Mouse (Mus musculus) liver, adult (tissue): ENCODE results near the gene Senp2.

Experiments used
- GATA4 ChIP-seq: IDR thresholded peaks from 2 replicates; pipeline ENCODE4 v1.6.1; 2014; ENCODE audit warnings: mild to moderate bottlenecking, low read length; ENCODE audit not compliant: insufficient replicate concordance

Senp2 gene

DNA sequence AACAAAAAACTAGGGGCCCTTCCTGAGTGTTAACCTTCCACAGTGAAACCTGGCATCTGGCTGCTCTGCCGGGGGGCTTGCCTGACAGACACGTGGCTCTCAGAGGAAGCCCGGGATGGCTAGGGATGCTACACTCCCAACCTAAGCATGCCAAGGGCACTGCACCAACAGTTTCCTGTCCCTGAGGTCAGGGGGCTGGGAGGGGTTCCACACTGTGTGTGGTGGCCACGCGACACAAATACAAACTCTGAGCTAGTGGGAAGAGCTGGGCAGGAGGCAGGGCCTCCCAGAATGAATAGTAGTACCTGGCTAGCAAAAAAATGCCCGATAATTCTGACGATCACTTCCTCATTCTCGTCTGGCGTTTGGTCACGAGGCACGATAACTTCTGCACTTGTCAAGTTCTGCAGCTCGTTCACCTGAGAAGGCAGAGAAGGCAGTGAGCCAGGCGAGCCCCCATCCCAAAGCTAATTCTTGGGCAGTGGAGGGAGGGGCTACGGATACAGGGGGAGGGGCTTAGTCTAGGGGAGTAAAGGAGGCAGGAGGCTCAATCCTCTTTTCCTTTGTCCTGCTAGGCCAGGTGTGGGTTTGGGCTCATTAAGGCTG is 52.4 kb downstream of the Senp2 start:
- TF ChIP-seq GATA4, result no peak

DNA sequence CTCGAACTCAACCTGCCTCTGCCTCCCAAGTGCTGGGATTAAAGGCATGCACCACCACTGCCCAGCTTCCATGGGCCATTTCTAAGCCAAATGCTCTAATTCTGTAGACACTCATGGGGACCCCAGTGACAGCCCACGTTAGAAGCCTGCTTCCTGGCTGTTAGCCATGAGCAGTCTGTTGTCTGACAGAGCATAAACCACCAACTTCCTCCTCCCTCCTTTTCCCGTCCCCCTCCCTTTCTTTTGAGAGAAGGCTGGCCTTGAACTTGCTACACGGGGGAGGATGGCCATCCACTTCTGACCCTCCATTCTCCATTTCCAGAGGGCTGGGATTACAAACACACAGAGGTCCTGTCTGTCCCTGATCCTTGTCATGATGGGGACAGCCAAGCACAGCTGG is 53.0 kb downstream of the Senp2 start:
- no peak for TF ChIP-seq GATA4

DNA sequence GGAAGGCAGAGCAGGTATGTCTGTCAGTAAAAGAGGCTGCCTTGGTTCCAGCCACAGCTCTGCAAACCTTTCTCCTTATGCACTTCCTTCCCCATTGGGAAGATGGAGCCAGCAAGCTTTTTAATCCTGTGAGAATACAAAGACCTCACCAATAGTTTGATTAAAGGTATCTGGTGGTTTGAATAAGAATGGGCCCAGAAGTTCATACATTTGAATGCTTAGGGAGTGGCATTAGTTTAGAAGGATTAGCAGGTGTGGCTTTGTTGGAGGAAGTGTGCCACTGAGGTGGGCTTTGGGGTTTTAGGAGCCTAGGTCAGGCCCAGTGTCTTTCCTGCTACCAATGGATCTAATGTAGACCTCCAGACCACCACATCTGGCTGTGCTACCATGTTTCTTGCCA is 56.3 kb downstream of the Senp2 start:
- TF ChIP-seq GATA4, result no peak

DNA sequence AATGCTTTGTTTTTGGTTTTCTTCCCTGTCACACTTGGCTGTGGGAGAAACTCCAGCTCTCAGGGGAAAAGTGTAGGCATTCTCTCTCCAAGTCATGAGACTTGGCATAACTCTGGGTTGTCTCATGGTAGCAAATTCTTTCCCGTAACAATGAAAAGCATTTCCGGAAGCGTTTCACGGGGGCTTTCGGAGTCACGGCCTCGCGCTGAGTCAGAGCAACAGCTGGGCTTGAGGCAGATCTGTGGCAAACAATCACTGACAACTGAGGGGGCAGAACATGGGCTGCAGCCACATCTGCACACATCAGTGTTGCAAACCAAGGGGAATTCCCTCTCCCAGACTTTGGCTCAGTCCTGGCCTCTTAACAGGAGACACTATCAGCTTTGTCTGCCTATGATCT is 58.1 kb downstream of the Senp2 start:
- TF ChIP-seq GATA4, result no peak

DNA sequence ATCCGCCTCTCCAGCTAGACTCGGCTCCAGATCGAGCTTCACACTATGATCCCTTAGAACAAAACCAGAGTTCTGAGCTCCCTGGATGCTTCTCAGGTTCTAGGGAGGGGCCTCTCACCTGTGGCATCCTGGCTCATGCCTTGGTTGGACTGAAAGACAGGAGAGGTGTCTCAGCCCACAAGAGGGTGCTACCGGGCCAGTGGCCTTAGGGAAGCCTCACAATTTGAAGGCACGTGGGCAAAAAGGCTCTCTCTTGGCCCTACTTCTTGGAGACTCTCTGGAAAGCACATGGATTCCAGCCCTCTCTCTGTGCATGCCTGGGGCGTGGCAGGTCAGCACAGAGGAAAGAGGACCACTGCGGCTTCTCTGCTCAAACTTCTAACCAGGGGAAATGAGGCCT is 62.1 kb downstream of the Senp2 start:
- TF ChIP-seq GATA4, result no peak

DNA sequence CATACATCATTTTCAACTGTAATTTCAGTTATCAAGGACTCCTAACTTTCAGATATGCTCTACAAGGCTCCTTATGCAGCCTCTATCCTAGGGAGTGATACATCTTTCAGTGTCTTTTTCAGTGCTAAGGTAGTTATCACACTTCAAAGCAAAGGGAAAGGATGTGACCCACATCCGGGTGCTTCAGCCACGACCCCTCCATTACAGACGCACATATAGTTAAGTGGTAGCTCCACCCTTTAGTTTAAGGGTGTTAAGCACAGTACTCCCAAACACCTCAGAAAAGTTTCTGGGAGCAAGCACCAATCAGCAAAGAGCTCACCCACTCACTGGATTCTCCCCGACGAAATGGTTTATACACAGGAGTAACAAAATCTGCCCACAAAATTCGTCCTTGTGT is 65.8 kb downstream of the Senp2 start:
- TF ChIP-seq GATA4, result no peak

DNA sequence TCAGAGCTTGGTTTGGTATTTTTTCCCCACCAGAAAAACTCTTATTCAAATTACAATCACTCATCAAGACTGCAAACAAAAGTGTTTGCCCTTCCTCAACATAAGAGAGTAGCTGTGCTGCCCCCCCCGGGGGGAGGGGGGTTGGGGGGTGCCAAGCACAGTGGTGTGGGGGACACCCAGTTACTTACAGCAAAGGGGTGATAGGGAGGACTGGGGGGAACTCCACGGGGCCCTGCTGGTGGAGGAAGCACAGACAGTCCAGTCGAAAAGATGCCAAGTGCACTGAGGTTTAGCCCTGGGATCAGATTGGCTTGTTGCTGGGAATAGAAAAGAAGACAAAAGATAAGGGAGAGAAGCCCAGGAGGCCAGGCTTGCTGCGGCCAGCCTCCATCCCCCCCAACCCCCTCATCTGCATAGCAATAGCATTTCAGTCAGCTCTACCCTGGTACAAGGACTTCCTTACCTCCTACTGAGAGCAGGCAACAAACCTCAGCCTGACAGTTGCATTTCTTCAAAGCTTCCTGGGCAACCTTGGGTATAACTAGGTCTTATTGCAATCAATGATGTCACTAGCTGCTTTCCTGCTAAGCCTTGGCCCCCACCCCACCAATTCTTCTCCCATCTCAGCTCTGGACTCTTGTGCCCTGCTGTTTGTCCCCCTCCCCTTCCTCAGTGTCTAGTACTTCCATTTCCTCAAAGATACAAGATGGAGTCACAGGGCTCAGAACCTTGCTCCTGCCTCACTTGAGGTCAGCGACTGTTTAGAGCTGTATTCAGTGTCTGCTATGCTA is 66.7 kb downstream of the Senp2 start:
- no peak for TF ChIP-seq GATA4

DNA sequence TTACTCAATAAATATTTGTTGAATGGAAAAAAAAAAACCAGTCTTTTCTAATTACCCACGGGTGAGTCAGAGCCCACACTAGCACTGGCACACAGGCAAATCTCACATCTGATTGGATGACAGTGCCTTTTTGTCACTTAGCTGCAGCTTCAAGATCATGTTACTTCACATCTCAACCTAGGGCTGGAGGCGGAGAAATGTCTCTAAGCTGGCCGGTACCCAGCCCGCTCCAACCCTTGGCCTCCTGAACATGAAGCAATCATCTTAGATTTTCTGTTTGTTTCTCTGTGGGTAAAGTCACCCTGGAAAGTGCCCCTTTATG is 67.3 kb downstream of the Senp2 start:
- TF ChIP-seq GATA4, result no peak

DNA sequence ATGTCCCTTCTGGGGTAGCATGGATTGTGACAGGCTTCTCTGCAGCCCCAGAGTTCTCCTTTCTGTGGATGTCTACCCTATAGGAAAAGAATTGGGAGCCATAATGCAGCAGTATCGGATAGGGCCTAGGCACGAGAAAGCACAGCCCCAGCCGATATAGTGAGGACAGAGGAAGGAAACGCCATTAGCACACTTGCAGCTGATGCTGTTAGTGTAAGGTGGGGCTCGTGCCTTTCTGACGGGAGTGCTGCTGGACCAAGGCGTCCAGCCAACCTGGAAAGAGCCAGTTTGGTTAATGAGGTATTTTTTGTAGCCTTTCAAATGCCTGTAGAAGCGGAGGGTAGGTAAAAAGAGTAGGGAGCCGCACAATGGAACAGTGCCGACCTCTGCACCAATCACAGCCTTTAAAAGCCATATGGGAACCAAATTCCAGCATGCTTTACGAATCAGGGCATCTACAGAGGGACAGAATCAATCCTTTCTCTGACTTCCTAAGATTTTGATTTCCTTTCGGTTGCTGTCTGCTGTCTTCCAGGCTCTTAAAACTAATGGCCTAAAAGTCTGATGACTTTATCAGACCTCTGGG is 70.9 kb downstream of the Senp2 start:
- no peak for TF ChIP-seq GATA4

DNA sequence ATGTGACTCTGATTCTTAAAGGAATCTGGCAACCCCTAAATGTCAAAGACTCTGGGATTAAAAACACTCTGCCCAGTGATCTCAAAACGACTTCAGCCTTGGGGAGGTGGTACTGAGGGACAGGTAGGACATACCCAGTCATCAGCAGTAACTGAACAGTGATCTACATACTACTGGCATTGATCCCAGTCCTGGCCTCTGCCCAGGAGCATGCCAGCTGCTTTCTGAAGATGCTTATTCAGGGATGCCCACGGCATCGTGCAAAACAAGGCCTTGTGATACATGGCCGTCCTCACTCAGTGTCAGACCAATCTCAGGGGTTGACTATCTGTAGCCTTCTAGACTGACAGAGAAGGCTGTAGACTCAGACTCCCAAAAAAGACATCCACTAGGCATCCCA is 76.1 kb downstream of the Senp2 start:
- TF ChIP-seq GATA4, result no peak

DNA sequence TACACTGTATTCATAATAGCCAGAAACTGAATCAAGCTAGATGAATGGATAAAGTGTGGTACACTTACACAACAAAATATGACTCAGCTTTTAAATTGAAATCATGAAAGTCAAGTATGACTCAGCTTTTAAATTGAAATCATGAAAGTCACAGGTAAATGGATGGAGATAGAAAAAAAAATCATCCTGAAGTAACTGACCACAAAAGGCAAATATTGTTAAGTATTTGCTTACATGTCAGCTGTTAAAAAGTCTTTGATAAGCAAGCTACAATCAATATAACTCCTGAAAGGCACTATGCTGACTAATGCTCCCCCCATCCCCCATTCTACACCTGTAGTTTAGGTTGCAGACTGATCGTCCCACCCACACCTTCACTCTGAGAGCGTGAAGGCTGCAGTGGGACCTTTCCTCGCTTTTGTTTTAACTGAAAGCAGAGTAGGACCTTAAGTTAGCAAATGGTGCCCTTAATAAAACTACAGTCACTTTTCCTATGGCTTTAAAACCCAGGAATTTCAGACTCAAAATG is 82.0 kb downstream of the Senp2 start:
- TF ChIP-seq GATA4, result no peak

DNA sequence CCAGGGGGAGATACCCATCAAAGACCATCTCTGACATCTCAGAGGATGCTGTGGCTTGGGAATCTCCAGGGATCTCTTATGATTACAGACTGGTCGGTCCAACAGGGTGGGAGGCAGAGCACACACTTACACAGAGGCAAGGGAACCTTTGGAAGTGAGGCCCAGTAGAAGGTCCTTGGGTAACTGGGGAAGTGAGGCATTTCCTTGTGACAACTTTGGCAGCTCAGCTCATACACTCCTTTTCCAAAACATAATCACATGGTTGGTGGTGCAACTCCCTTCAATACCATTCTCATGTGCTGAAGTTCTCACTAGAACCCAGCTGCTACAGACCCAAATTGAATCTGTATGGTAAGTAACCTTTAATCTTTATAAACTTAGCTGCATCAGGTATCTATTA is 86.5 kb downstream of the Senp2 start:
- no peak for TF ChIP-seq GATA4

DNA sequence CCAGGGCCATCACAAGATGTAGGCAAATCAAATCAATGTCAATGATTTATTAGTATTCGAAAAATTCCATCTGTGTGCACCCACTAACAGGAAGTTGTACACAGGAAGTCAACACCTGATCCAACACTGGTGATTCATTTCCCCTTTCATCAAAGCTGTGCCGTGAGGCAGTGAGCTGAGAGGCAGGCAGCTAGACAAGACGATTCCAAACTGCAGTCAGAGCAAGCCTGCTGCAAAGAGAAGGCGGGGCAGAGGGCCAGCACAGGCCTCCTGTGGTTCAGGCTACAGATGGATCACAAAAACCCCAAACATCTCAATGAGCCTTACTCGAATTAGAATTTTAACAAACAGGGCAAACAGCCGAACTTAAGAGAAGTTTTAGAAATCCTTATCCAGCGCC is 88.4 kb downstream of the Senp2 start:
- no peak for TF ChIP-seq GATA4
